Mouse (Mus musculus): ENCODE results near the gene Cyp2a12.
"Not testable (repeated sequence)": the region's sequence is repeated elsewhere in the genome, so short reads cannot be mapped to it uniquely, and the experiment has no call there.

- TF ChIP-seq POLR2A (IDR thresholded peaks at IDR 0.05; ENCODE audit: control insufficient read depth, low read depth, low read length); CTCF (IDR thresholded peaks at IDR 0.05; ENCODE audit: control insufficient read depth, insufficient read depth, insufficient replicate concordance, low read depth, low read length): not testable (repeated sequence)
Measured at GRCm38 (mm10) chr7:26981464-26981863, 47.4 kb upstream of the Cyp2a12 start.
